In genomic region chr11:32420001-32420400, GRCm38 (mm10) we compare ENCODE assay signal across 19 mouse cellular contexts. TPM values are rescaled to one million over a fixed set of nuclear protein-coding genes. Genes with fewer than 3 reads are reported as not detected.
DNase-seq lines count a peak whose midpoint lies in the region.
"Had no signal": no experiment of that assay in that cellular context is flagged by ENCODE, and none has a peak within 500 bp of the region (broad histone marks: within the 10 kb centered on the region; RNA-seq: fewer than 3 reads in every experiment).

No protein-coding gene starts in this region.

- intact Hi-C loops in left cerebral cortex, postnatal 25 days (cut with DNase I) = no loop called here

- peak; percentile 15 for DNase-seq in 416B (ENCODE audit: low read depth)
- peak; percentile 76 for DNase-seq in ES-CJ7 (ENCODE audit: low read depth, low spot score)
- DNase-seq in R1 (ENCODE audit: low read depth, low spot score) = peak; percentile 62
- peak; percentile 82 for DNase-seq in ZHBTc4 (ENCODE audit: low read depth, low spot score)
- no peak for DNase-seq in retina, embryonic 14.5 days (ENCODE audit: low spot score)
- DNase-seq in spleen, postnatal 10 days (ENCODE audit: low spot score in 2 of 2) = no peak
- DNase-seq in left cerebral cortex, postnatal 25 days (ENCODE audit: low spot score in 2 of 2) = no peak
- no peak for DNase-seq in lung, adult 18-20 months
- DNase-seq: adrenal gland, adult 2 months; adrenal gland, postnatal 10 days; adrenal gland, postnatal 25 days; B cell, adult 2 months; cerebellum, adult 11 months; cerebellum, adult 18-20 months; cerebellum, adult 8-10 months; cerebellum, adult 9-11 months; cerebellum, postnatal 14 days; cerebellum, postnatal 36 days; embryo, embryonic 11 days had no signal

RNA-seq across cellular contexts. Expression of gene Ubtd2, which starts 35.2 kb away (rescaled TPM):
- total RNA-seq in left cerebral cortex, postnatal 25 days (2021) = 10 to 100 TPM; 52.9 to 65.0 TPM

Comparison
In these comparisons a context has a peak if more than half of its experiments do, and no peak if none do; other contexts are left out.
1. DNase-seq: peak in 416B (single experiment), ES-CJ7 (single experiment), R1 (single experiment) and ZHBTc4 (single experiment); none in retina, embryonic 14.5 days (single experiment), spleen, postnatal 10 days (0 of 2), left cerebral cortex, postnatal 25 days (0 of 2) and lung, adult 18-20 months (0 of 2).